31 mouse cellular contexts compared by ENCODE assay signal in the genomic region with DNA sequence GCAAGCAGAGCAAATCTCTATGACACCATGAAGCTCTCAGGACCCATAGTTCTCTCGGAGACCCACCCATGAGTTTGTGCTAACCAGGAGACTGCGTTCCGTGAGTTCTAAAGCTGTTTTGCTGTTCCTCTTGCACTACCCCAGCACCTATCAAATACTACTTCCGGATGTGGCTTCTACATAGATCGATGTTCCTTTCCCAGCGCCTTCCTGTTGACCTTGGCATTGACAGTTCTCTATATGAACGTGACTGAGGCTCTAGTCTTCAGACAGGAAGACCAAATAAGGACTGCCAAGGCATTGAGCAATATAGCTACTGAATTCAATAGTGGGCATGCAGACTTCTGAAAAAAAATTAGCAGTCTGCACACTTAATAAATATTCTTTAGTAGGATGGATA. TPM values are rescaled to one million over a fixed set of nuclear protein-coding genes. Genes with fewer than 3 reads are reported as not detected.
DNase-seq lines count a peak whose midpoint lies in the region; ATAC-seq and TF ChIP-seq lines count a peak whose summit lies in the region.
"Had no signal": no experiment of that assay in that cellular context is flagged by ENCODE, and none has a peak within 500 bp of the region (broad histone marks: within the 10 kb centered on the region; RNA-seq: fewer than 3 reads in every experiment).

No protein-coding gene starts in this region.

- no peak for TF ChIP-seq CTCF in layer of hippocampus, adult 2 months (conservative IDR thresholded peaks at IDR 0.05)

- peak; percentile 36 for ATAC-seq in activated CD4-positive, CD25-positive, alpha-beta regulatory T cell, adult 4 months
- ATAC-seq in megakaryocyte, adult 5-6 weeks (ENCODE audit: poor library complexity, severe bottlenecking) = peak; percentile 87
- ATAC-seq: forebrain, embryonic 14.5 days; hindbrain, embryonic 16.5 days; intestine, postnatal 0 days had no signal

- H3K4me3 ChIP-seq in layer of hippocampus, adult 2 months = no peak overlapping the region
- H3K4me3 ChIP-seq: embryonic facial prominence, embryonic 10.5 days; embryonic facial prominence, embryonic 15.5 days; gastrocnemius, adult 2 months; heart, embryonic 13.5 days; hindbrain, embryonic 10.5 days; limb, embryonic 12.5 days had no signal

- intact Hi-C loops in heart, postnatal 25 days (cut with DNase I) = no loop called here

- DNase-seq in CD4-positive, CD25-positive, alpha-beta regulatory T cell, adult 2 months (ENCODE audit: low read depth, low spot score) = peak; percentile 5
- DNase-seq in ovary, postnatal 10 days (ENCODE audit: low spot score) = no peak
- no peak for DNase-seq in heart, postnatal 25 days (ENCODE audit: low spot score)
- no peak for DNase-seq in layer of hippocampus, adult 2 months (ENCODE audit: low spot score in 2 of 2)
- no peak for DNase-seq in c-Kit-positive CD71-positive TER-119-positive erythroid progenitor cells, embryonic 14.5 days (ENCODE audit: low spot score)
- DNase-seq: adrenal gland, adult 2 months; adrenal gland, postnatal 36 days; B cell, adult 2 months; cerebellum, adult 8-10 months; cerebellum, postnatal 25 days; gastrocnemius, adult 2 months; heart, postnatal 10 days; kidney, adult 9 months; kidney, postnatal 10 days; lung, postnatal 4 days; midbrain, embryonic 14.5 days; thymus, adult 2 months; thymus, postnatal 36 days had no signal

- H3K27ac ChIP-seq in layer of hippocampus, adult 2 months = no peak overlapping the region
- H3K27ac ChIP-seq: embryonic facial prominence, embryonic 10.5 days; embryonic facial prominence, embryonic 15.5 days; gastrocnemius, adult 2 months; heart, embryonic 13.5 days; hindbrain, embryonic 10.5 days; limb, embryonic 12.5 days had no signal

RNA-seq across cellular contexts. Expression of a gene that starts 44.4 kb away (rescaled TPM):
- not detected for polyA plus RNA-seq in activated CD4-positive, CD25-positive, alpha-beta regulatory T cell, adult 4 months (2017; shearing (Covaris generic))
- total RNA-seq in megakaryocyte, adult 5-6 weeks (2015) = 0.23 and 1.8 TPM in 2 replicates
- total RNA-seq in megakaryocyte, adult 5-6 weeks (2017) = 1.5 and 2.3 TPM in 2 replicates
- total RNA-seq in heart, postnatal 25 days (2021) = under 1 TPM; 0.10 to 0.11 TPM
- total RNA-seq in layer of hippocampus, adult 2 months (2021) = under 1 TPM; 0.18 to 0.49 TPM
- total RNA-seq: gastrocnemius, adult 2 months had no signal
- polyA plus RNA-seq: embryonic facial prominence, embryonic 10.5 days; embryonic facial prominence, embryonic 15.5 days; forebrain, embryonic 14.5 days; heart, embryonic 13.5 days; hindbrain, embryonic 10.5 days; limb, embryonic 12.5 days; liver, embryonic 11.5 days; lung, embryonic 16.5 days; midbrain, embryonic 14.5 days; neural tube, embryonic 11.5 days had no signal
